ENCODE assay signal across 8 mouse cellular contexts in the genomic region with DNA sequence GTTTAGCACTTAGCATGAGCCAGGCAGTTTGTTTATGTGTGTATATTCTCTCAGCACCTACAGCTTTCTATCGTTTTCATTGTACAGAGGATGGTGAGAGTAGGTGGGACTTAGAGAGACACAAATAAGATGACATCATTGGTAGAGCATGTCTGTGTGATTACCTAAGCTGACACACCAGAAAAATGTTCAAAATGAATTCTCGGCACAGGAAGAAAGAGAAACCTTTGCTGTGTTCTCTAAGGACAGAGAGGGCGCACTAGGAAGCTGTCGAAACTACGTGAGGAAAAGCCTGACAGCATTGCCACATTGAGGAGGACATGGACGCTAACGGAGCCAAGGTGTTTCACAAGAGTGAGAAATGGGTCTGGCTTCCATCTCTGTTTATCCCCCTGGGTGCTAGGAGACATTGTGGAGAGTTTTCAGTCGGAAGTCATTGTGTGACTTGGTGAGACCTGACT. TPM values are rescaled to one million over a fixed set of nuclear protein-coding genes. Genes with fewer than 3 reads are reported as not detected.
A peak's percentile ranks its signal among the peaks of the same experiment; 100 is the strongest.
DNase-seq lines count a peak whose midpoint lies in the region; ATAC-seq and TF ChIP-seq lines count a peak whose summit lies in the region.

No protein-coding gene starts in this region.

- H3K4me3 ChIP-seq in kidney, adult 2 months (ENCODE audit: insufficient read depth, low read depth, low read length), result 0 out of 2 replicates have a peak overlapping the region, but pooled peaks have one; percentile 13
- no peak overlapping the region; the same call in 1 of the 2 replicates for H3K4me3 ChIP-seq in intestine, embryonic 15.5 days (replicated peaks)

- peak overlapping the region; percentile 42 for H3K4me2 ChIP-seq in intestine, embryonic 15.5 days (replicated peaks)

- ATAC-seq in intestine, embryonic 15.5 days, result peak; percentile 36; the same call in 1 of the 2 replicates
- ATAC-seq in erythroid progenitor cell, adult 5-6 weeks (replicated peaks; ENCODE audit: low FRiP score, poor library complexity, severe bottlenecking), result no peak

- no peak for TF ChIP-seq POLR2A in kidney, adult 2 months (IDR thresholded peaks at IDR 0.05; ENCODE audit: low read depth, low read length)

- TF ChIP-seq CTCF in kidney, adult 2 months (conservative IDR thresholded peaks at IDR 0.05; ENCODE audit: insufficient read depth, insufficient read length, low read depth, low read length), result peak; percentile 45

- no peaks in the 10 kb centered on the region for H3K36me3 ChIP-seq in kidney, adult 2 months (ENCODE audit: control insufficient read depth, insufficient read depth, low read length)
- no peaks in the 10 kb centered on the region for H3K36me3 ChIP-seq in intestine, embryonic 15.5 days

- no peaks in the 10 kb centered on the region for H3K27me3 ChIP-seq in kidney, adult 2 months (replicated peaks; ENCODE audit: control insufficient read depth, insufficient read depth, low read length)
- no peaks in the 10 kb centered on the region for H3K27me3 ChIP-seq in intestine, embryonic 15.5 days (replicated peaks)

- H3K9ac ChIP-seq in intestine, embryonic 15.5 days, result no peak overlapping the region

- no peak overlapping the region for H3K27ac ChIP-seq in kidney, adult 2 months (ENCODE audit: insufficient read depth, low read depth, low read length)
- H3K27ac ChIP-seq in intestine, embryonic 15.5 days, result no peak overlapping the region

- peaks cover 5% of the 10 kb centered on the region; the same call in 1 of the 2 replicates for H3K4me1 ChIP-seq in kidney, adult 2 months (ENCODE audit: control insufficient read depth, insufficient read depth, low read length)
- peaks cover 7% of the 10 kb centered on the region; the same call in 1 of the 2 replicates for H3K4me1 ChIP-seq in intestine, embryonic 15.5 days (replicated peaks)

- WGBS in kidney, adult 2 months, result 26% methylated on average over 8 of the region's 8 CpGs
- WGBS in intestine, embryonic 15.5 days, result 15% methylated on average over 8 of the region's 8 CpGs

- H3K9me3 ChIP-seq in intestine, embryonic 15.5 days, result no peaks in the 10 kb centered on the region

- DNase-seq in kidney, adult 2 months, result peak; percentile 38
- DNase-seq in kidney, postnatal 14 days, result no peak
- peak; percentile 31 for DNase-seq in Muller cell, postnatal 12 days (ENCODE audit: inconsistent ontology term)
- peak; percentile 45 to 63 for DNase-seq in gastrocnemius, adult 8-10 months (ENCODE audit: low spot score in 2 of 2)
- DNase-seq in lung, postnatal 25 days (ENCODE audit: low spot score), result peak; percentile 72
- no peak for DNase-seq in ovary, postnatal 10 days (ENCODE audit: low spot score)

RNA-seq across cellular contexts. Expression of gene Dennd1b, which starts 51.0 kb away (rescaled TPM):
- polyA plus RNA-seq in kidney, adult 2 months (2012; rRNA removed), result 6.1 and 7.4 TPM in 2 replicates
- 10 to 100 TPM; 20.7 to 29.5 (median 22.2) TPM for total RNA-seq in gastrocnemius, adult 8-10 months (2022)
- 9.0 and 9.4 TPM in 2 replicates for polyA plus RNA-seq in intestine, embryonic 15.5 days (2015; fragmentation: Nextera tagmentation; extraction: Ambion mirVana)
- 8.6 and 15.1 TPM in 2 replicates for total RNA-seq in erythroid progenitor cell, adult 5-6 weeks (2015; ENCODE audit: low replicate concordance)
- 2.3 and 5.1 TPM in 2 replicates for total RNA-seq in erythroid progenitor cell, adult 5-6 weeks (2017; ENCODE audit: low replicate concordance)

RNA-seq across cellular contexts. Expression of gene 2310009B15Rik, which starts 55.5 kb away (rescaled TPM):
- 19.8 and 23.1 TPM in 2 replicates for polyA plus RNA-seq in kidney, adult 2 months (2012; rRNA removed)
- total RNA-seq in gastrocnemius, adult 8-10 months (2022), result 10 to 100 TPM; 15.9 to 19.9 (median 18.9) TPM
- 38.1 and 38.9 TPM in 2 replicates for polyA plus RNA-seq in intestine, embryonic 15.5 days (2015; fragmentation: Nextera tagmentation; extraction: Ambion mirVana)
- not detected in 2 replicates for total RNA-seq in erythroid progenitor cell, adult 5-6 weeks (2015; ENCODE audit: low replicate concordance)
- not detected in 2 replicates for total RNA-seq in erythroid progenitor cell, adult 5-6 weeks (2017; ENCODE audit: low replicate concordance)

Comparison
In these comparisons a context has a peak if more than half of its experiments do, and no peak if none do; other contexts are left out.
1. DNase-seq: peak in kidney, adult 2 months (single experiment), Muller cell, postnatal 12 days (single experiment), gastrocnemius, adult 8-10 months (2 of 2) and lung, postnatal 25 days (single experiment); none in kidney, postnatal 14 days (single experiment) and ovary, postnatal 10 days (single experiment).
2. RNA of gene 2310009B15Rik, which starts 55.5 kb away (total RNA-seq): 15.9 to 19.9 TPM in gastrocnemius, adult 8-10 months; not detected in erythroid progenitor cell, adult 5-6 weeks; every median in the first group is over 4 times any median in the second.